Mouse (Mus musculus) G1E (cell line): ENCODE measurements around the gene Pum2.

Experiments
- CTCF ChIP-seq: IDR thresholded peaks from 2 replicates; pipeline ENCODE4 v1.5.1; 2012; ENCODE audit warnings: low read depth, low read length, inconsistent platforms, mixed read lengths
- GATA1 ChIP-seq: IDR thresholded peaks from 2 replicates; pipeline ENCODE4 v1.6.1; 2012; ENCODE audit warnings: borderline replicate concordance, low read length, inconsistent platforms, mixed read lengths
- POLR2AphosphoS5 ChIP-seq: IDR thresholded peaks from 2 replicates; pipeline ENCODE4 v1.6.1; 2012; ENCODE audit warnings: low read depth, low read length, inconsistent platforms; ENCODE audit not compliant: insufficient replicate concordance

DNA sequence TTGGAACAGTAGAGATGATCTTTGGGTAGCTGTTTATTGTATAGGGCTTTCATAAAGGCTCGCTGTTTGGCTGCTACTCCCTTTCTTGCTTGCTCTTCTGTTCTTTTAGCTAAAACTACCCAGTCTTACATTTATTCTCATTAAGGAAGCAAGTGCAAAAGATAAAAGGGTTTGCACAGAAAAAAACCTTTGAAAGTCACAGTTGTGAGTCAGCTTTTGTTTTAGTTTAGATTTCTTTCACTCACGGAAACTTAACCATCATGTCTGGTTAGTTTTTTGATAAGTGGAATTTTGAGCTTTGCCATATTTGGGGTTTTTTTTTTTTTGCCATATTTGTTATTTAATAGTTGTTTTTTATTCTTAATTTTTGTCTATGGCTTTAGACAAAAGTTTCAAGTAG, 38.7 kb downstream of the Pum2 start:
- TF ChIP-seq CTCF, result no peak
- TF ChIP-seq GATA1, result no peak
- TF ChIP-seq POLR2AphosphoS5, result no peak
